Mouse (Mus musculus): ENCODE data around the gene Jazf1.

DNA sequence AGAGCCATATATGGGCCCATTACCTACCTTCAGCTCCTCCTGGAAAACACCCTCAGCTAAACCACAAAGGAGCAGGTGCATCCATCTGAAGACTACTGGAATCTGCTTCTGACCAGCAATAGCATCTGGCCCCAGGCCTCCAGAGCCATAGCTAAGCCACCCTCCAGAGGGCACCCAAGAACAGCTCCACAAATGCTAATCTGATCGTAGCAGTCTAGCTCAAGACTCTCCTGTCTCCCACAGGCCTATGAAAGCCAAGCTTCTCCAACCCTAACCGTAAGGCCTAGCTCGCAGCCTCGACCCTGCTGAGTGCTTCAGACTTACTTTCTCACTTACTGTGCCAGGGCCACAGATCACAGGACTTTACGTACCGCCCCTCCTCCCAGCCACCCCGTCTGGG is 96.3 kb downstream of the Jazf1 start:
- no peak for TF ChIP-seq CTCF (IDR thresholded peaks at IDR 0.05; ENCODE audit: extremely low read depth, insufficient read depth, insufficient read length, insufficient replicate concordance)
- no peak for TF ChIP-seq POLR2A (IDR thresholded peaks at IDR 0.05; ENCODE audit: low read depth, low read length)

Measured in spleen, adult 2 months (tissue).